Mouse (Mus musculus) CD4-positive, CD25-positive, alpha-beta regulatory T cell, adult 9 weeks (primary cell): Measurements from ENCODE around the gene Cacna1d. TPM values are rescaled to one million over a fixed set of nuclear protein-coding genes. Genes with fewer than 3 reads are reported as not detected.

ENCODE experiments used
- polyA plus RNA-seq: library from polyadenylated mRNA; unstranded; fragments of 100-300 nt; shearing (Covaris generic); gene quantifications from one replicate; pipeline ENCODE4 v1.2.1, GENCODE M21; 2017

Cacna1d gene
- polyA plus RNA-seq, result 3.3 TPM

GRCm38 (mm10) chr14:30491342-30491741, at the start of gene Cacna1d:
Gene Cacna1d, minus strand, starts transcription at chr14:30491455.

GRCm38 (mm10) chr14:30479361-30479948, 11.8 kb downstream of the Cacna1d start, which contains the start of gene Dcp1a:
Gene Dcp1a, plus strand, starts transcription at chr14:30479535.

GRCm38 (mm10) chr14:30008733-30009575, 482.3 kb downstream of the Cacna1d start, which contains the start of the genes Il17rb and Chdh:
Gene Il17rb, minus strand, starts transcription at chr14:30008896.
Gene Chdh, plus strand, starts transcription at chr14:30009023.

Other genes with a start within 250 kb of the Cacna1d start
- 70.3 TPM for gene Dcp1a, start 11.9 kb downstream of the Cacna1d start, polyA plus RNA-seq
- 261 TPM for gene Tkt, start 56.9 kb upstream of the Cacna1d start, polyA plus RNA-seq
- 44.2 TPM for gene Prkcd, start 134.8 kb upstream of the Cacna1d start, polyA plus RNA-seq
- 18.3 TPM for gene Rft1, start 162.9 kb upstream of the Cacna1d start, polyA plus RNA-seq
- 10.4 TPM for gene Sfmbt1, start 223.4 kb upstream of the Cacna1d start, polyA plus RNA-seq